Mouse (Mus musculus) ES-Bruce4 (cell line): ENCODE measurements around the gene Dock9. TPM values are rescaled to one million over a fixed set of nuclear protein-coding genes. Genes with fewer than 3 reads are reported as not detected.

Experiments used
- H3K27ac ChIP-seq: 2 replicates; pipeline ENCODE4 v1.5.1; 2012; ENCODE audit warnings: low read length, inconsistent platforms; ENCODE audit not compliant: insufficient read depth
- H3K27me3 ChIP-seq: 2 replicates; pipeline ENCODE4 v1.6.1; 2012; ENCODE audit warnings: mild to moderate bottlenecking, low read length, inconsistent platforms; ENCODE audit not compliant: control insufficient read depth, poor library complexity, insufficient read depth, severe bottlenecking
- H3K36me3 ChIP-seq: 2 replicates; pipeline ENCODE4 v1.6.1; 2012; ENCODE audit warnings: inconsistent platforms, mild to moderate bottlenecking, low read length, moderate library complexity; ENCODE audit not compliant: control insufficient read depth, poor library complexity, insufficient read depth, severe bottlenecking
- H3K4me1 ChIP-seq: one replicate; pipeline ENCODE4 v1.8.1; 2011; ENCODE audit warnings: low read length; ENCODE audit not compliant: control insufficient read depth, insufficient read depth
- H3K4me3 ChIP-seq: 2 replicates; pipeline ENCODE4 v1.5.1; 2011; ENCODE audit warnings: low read depth, mild to moderate bottlenecking, low read length
- H3K9ac ChIP-seq: 2 replicates; pipeline ENCODE4 v1.6.1; 2012; ENCODE audit warnings: low read depth, mild to moderate bottlenecking, inconsistent platforms; ENCODE audit not compliant: poor library complexity, severe bottlenecking
- H3K9me3 ChIP-seq: replicated peaks from 2 replicates; pipeline ENCODE4 v1.6.1; 2012; ENCODE audit warnings: mild to moderate bottlenecking, low read length, inconsistent platforms; ENCODE audit not compliant: control insufficient read depth, poor library complexity, insufficient read depth, severe bottlenecking
- CTCF ChIP-seq: IDR thresholded peaks from one replicate; pipeline ENCODE4 v1.8.1; 2011; ENCODE audit warnings: low read depth, low read length
- EP300 ChIP-seq: IDR thresholded peaks from 2 replicates; pipeline ENCODE4 v1.6.1; 2011; ENCODE audit warnings: low read depth, low read length; ENCODE audit not compliant: insufficient read depth
- POLR2A ChIP-seq: IDR thresholded peaks from one replicate; pipeline ENCODE4 v1.8.1; 2011; ENCODE audit warnings: low read length; ENCODE audit not compliant: insufficient read depth
- polyA plus RNA-seq: library from polyadenylated mRNA; stranded (reverse); fragments of >200 nt; gene quantifications from 2 replicates; pipeline ENCODE4 v1.2.4, GENCODE M21; 2011; ENCODE audit warnings: low read depth; ENCODE audit not compliant: missing spikeins, insufficient read depth, insufficient read length

Gene Dock9
- polyA plus RNA-seq, 1 experiment, result 21.0 TPM

- TF ChIP-seq EP300 (no peak), POLR2A (no peak), CTCF (no peak)
- no peak overlapping the region for H3K4me3 ChIP-seq
- no peaks in the 10 kb centered on the region for H3K36me3 ChIP-seq
- no peak overlapping the region for H3K9ac ChIP-seq
- no peaks in the 10 kb centered on the region for H3K4me1 ChIP-seq
- H3K27ac ChIP-seq, result no peak overlapping the region
- H3K9me3 ChIP-seq, result peaks cover 11% of the 10 kb centered on the region
- no peaks in the 10 kb centered on the region for H3K27me3 ChIP-seq
Observed at GRCm38 (mm10) chr14:121829816-121830442, 32.3 kb upstream of the Dock9 start.

DNA sequence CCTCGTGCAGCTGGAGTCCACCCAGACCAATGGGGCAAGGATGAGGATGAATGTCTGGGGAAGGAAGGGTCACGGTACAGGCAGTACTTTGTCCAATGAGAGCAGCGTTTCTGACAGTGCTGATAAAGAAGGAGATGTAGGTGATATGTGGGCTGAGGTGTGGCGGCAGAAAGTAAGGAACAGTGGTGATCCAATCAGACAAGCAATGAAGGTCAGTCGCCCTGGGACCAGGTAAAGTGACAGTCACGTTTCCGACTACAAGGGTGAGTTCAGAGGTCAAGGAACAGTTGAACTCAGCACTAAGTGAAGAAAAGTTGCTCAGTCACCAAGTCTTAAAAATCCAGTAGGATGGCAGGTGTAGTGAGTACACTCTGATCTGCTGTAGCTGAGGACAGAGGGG lies 29.5 kb upstream of the Dock9 start:
- H3K4me1 ChIP-seq, result no peaks in the 10 kb centered on the region
- no peaks in the 10 kb centered on the region for H3K27me3 ChIP-seq
- no peak overlapping the region for H3K4me3 ChIP-seq
- H3K27ac ChIP-seq, result no peak overlapping the region
- no peaks in the 10 kb centered on the region for H3K9me3 ChIP-seq
- no peak for TF ChIP-seq EP300
- TF ChIP-seq CTCF, result no peak
- no peak for TF ChIP-seq POLR2A
- H3K36me3 ChIP-seq, result no peaks in the 10 kb centered on the region
- no peak overlapping the region for H3K9ac ChIP-seq

- no peak for TF ChIP-seq POLR2A
- no peak overlapping the region for H3K27ac ChIP-seq
- no peaks in the 10 kb centered on the region for H3K4me1 ChIP-seq
Observed at GRCm38 (mm10) chr14:121825521-121826445, 28.1 kb upstream of the Dock9 start.

GRCm38 (mm10) chr14:121824322-121825103 lies 26.9 kb upstream of the Dock9 start:
- TF ChIP-seq CTCF, result no peak
- TF ChIP-seq POLR2A, result no peak
- no peak for TF ChIP-seq EP300
- H3K36me3 ChIP-seq, result no peaks in the 10 kb centered on the region
- H3K27ac ChIP-seq, result no peak overlapping the region
- H3K9ac ChIP-seq, result no peak overlapping the region
- H3K4me1 ChIP-seq, result no peaks in the 10 kb centered on the region
- no peak overlapping the region for H3K4me3 ChIP-seq
- no peaks in the 10 kb centered on the region for H3K9me3 ChIP-seq
- H3K27me3 ChIP-seq, result no peaks in the 10 kb centered on the region

More at GRCm38 (mm10) chr14:121825521-121826445, 28.1 kb upstream of the Dock9 start:
- H3K9ac ChIP-seq, result no peak overlapping the region
- no peaks in the 10 kb centered on the region for H3K36me3 ChIP-seq
- H3K27me3 ChIP-seq, result no peaks in the 10 kb centered on the region
- H3K4me3 ChIP-seq, result no peak overlapping the region
- no peaks in the 10 kb centered on the region for H3K9me3 ChIP-seq

DNA sequence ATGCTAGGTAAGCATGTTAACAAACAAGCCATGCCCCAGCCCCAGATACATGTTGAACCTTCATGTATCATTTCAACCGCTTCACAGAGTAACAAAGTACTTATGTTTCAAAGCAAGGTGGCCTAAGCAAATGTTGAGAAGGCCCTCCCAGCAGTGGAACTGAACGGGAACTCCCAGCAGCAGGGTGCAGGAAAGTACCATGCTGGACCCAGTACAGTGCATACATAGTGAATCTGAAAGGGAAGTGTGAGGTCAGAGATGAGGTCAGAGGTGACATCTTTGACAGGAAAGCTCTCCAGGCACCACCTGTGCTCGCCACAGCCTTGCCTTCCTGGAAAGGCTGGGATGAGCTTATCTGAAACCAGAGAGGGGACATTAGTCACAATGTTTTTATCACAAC lies 25.4 kb upstream of the Dock9 start:
- no peaks in the 10 kb centered on the region for H3K9me3 ChIP-seq
- TF ChIP-seq POLR2A (no peak), EP300 (no peak), CTCF (no peak)
- H3K36me3 ChIP-seq, result no peaks in the 10 kb centered on the region
- H3K27ac ChIP-seq, result no peak overlapping the region
- no peaks in the 10 kb centered on the region for H3K4me1 ChIP-seq
- H3K27me3 ChIP-seq, result no peaks in the 10 kb centered on the region
- no peak overlapping the region for H3K4me3 ChIP-seq
- H3K9ac ChIP-seq, result no peak overlapping the region

GRCm38 (mm10) chr14:121822506-121822905 lies 24.9 kb upstream of the Dock9 start:
- no peaks in the 10 kb centered on the region for H3K36me3 ChIP-seq
- H3K27ac ChIP-seq, result no peak overlapping the region
- no peaks in the 10 kb centered on the region for H3K9me3 ChIP-seq
- TF ChIP-seq CTCF (no peak), POLR2A (no peak), EP300 (no peak)
- H3K4me3 ChIP-seq, result no peak overlapping the region
- no peaks in the 10 kb centered on the region for H3K4me1 ChIP-seq
- no peak overlapping the region for H3K9ac ChIP-seq
- H3K27me3 ChIP-seq, result no peaks in the 10 kb centered on the region
